Mouse (Mus musculus) liver, embryonic 14.5 days (tissue): ENCODE data around the gene Gm10135.

Experiments used
- CTCF ChIP-seq: IDR thresholded peaks from 2 replicates; pipeline ENCODE4 v1.5.1; 2016; ENCODE audit warnings: antibody characterized with exemption, low read depth, control low read depth
- EP300 ChIP-seq: IDR thresholded peaks from 2 replicates; pipeline ENCODE4 v1.6.1; 2016; ENCODE audit warnings: antibody characterized with exemption, low read depth

- TF ChIP-seq CTCF (no peak), EP300 (no peak)
Observed at GRCm38 (mm10) chr5:72950252-72950651, 24.2 kb downstream of the Gm10135 start.
